Mouse (Mus musculus) lung, embryonic 15.5 days (tissue): Measurements from ENCODE around the gene Olfr646. TPM values are rescaled to one million over a fixed set of nuclear protein-coding genes. Genes with fewer than 3 reads are reported as not detected.

Experiments used
- ATAC-seq: fragments of 200-750 bp; cut with Nextera tagmentation; 2 replicates; pipeline ENCODE4 v1.8.0; 2017; ENCODE audit warnings: moderate number of reproducible peaks, borderline replicate concordance; ENCODE audit not compliant: low FRiP score, low TSS enrichment; ENCODE audit errors: extremely low read depth
- H3K27ac ChIP-seq: fragments of 300-500 bp; sonication (generic); 2 replicates; pipeline ENCODE4 v1.5.1; 2015; ENCODE audit warnings: moderate library complexity, mild to moderate bottlenecking, inconsistent platforms
- H3K27me3 ChIP-seq: fragments of 300-500 bp; sonication (generic); 2 replicates; pipeline ENCODE4 v1.6.1; 2015; ENCODE audit warnings: inconsistent platforms
- H3K36me3 ChIP-seq: fragments of 300-500 bp; sonication (generic); 2 replicates; pipeline ENCODE4 v1.6.1; 2015; ENCODE audit warnings: inconsistent platforms
- H3K4me1 ChIP-seq: fragments of 300-500 bp; sonication (generic); 2 replicates; pipeline ENCODE4 v1.6.1; 2015; ENCODE audit warnings: inconsistent platforms
- H3K4me2 ChIP-seq: fragments of 300-500 bp; sonication (generic); 2 replicates; pipeline ENCODE4 v1.6.1; 2015; ENCODE audit warnings: inconsistent platforms, mild to moderate bottlenecking, moderate library complexity
- H3K4me3 ChIP-seq: fragments of 300-500 bp; sonication (generic); 2 replicates; pipeline ENCODE4 v1.5.1; 2015; ENCODE audit warnings: mild to moderate bottlenecking, inconsistent platforms
- H3K9ac ChIP-seq: fragments of 300-500 bp; sonication (generic); 2 replicates; pipeline ENCODE4 v1.6.1; 2015; ENCODE audit warnings: inconsistent platforms
- H3K9me3 ChIP-seq: fragments of 300-500 bp; sonication (generic); 2 replicates; pipeline ENCODE4 v1.6.1; 2016; ENCODE audit warnings: inconsistent platforms
- WGBS: fragments of 180-500 bp; shearing (Covaris S2); methylation state at CpG from one replicate; pipeline ENCODE4 v1.1.7; 2015; 5-methylcytosine and 5-hydroxymethylcytosine counted together
- polyA plus RNA-seq: library from polyadenylated mRNA; unstranded; fragments of >200 nt; fragmentation: Nextera tagmentation; extraction: Ambion mirVana; gene quantifications from 2 replicates; pipeline ENCODE4 v1.2.1, GENCODE M21; 2015

The Olfr646 gene
- not detected in 2 replicates for polyA plus RNA-seq

DNA sequence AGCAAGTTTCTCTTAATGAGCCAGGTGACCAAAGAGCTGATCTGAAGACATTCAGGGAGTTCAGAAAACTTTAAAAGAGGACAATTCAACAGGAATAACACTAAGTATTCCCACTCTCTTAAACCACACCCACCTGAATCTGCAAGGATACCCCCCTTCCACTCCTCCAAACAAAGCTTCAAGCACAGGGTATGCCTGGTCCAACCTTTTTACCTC, at the start of gene Olfr646:
TSS of gene Olfr646 (plus strand) at position 117 of the 216 bp plus-strand sequence.
- Histone ChIP-seq H3K9ac (no peak within 1 kb of the TSS), H3K27me3 (no peaks in the 10 kb centered on the region), H3K9me3 (no peaks in the 10 kb centered on the region), H3K4me1 (no peaks in the 10 kb centered on the region), H3K27ac (no peak within 1 kb of the TSS), H3K36me3 (no peaks in the 10 kb centered on the region), H3K4me3 (no peak within 1 kb of the TSS), H3K4me2 (no peak within 1 kb of the TSS)
- ATAC-seq = no peak

DNA sequence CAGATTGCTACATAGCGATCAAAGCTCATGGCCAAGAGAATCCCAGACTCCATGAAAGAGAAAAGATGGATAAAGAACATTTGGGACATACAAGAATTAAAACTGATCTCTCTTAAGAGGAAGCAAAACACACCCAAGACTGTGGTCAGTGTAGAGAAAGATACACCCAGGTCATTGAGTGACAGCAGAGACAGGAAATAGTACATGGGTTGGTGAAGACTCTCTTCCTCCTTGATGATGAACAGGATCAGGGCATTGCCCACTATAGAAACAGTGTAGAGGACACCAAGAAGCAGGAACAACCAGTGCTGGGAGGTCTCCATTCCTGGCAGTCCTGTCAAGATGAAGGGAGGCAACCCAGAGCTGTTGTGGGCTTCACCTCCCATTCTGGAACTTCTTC, 45.5 kb upstream of the Olfr646 start:
- Histone ChIP-seq H3K4me2 (no peak overlapping the region), H3K9me3 (no peaks in the 10 kb centered on the region), H3K4me1 (no peaks in the 10 kb centered on the region), H3K27ac (no peak overlapping the region), H3K27me3 (no peaks in the 10 kb centered on the region), H3K36me3 (no peaks in the 10 kb centered on the region), H3K4me3 (no peak overlapping the region), H3K9ac (no peak overlapping the region)
- WGBS = 77% methylated on average over 1 of the region's 1 CpGs
- ATAC-seq = no peak

DNA sequence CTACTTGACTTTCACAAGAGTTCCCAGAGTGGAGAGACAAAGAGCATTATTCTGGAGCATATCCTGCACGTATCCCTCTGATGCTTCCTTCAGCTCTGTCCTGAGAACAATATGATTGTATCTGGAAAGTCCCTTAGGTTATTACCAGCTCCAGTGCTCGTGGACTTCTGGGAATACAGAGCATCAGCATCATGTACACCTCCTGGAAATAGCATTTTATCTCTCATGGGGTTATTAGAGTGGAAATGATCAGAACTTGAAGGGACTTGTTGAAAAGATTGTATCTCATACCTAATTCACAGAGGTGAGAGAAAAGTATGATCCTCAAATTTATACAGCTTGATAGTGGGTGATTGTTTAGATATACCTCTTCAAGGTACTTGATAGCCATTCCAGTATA, 43.3 kb upstream of the Olfr646 start, which contains the start of gene 4930516K23Rik:
TSS of gene 4930516K23Rik (minus strand) at position 101 of the 400 bp plus-strand sequence.
- H3K9ac ChIP-seq = no peak within 1 kb of the TSS
- no peak for ATAC-seq
- 38% methylated on average over 2 of the region's 2 CpGs for WGBS
- H3K36me3 ChIP-seq = no peaks in the 10 kb centered on the region
- no peaks in the 10 kb centered on the region for H3K4me1 ChIP-seq
- no peaks in the 10 kb centered on the region for H3K9me3 ChIP-seq
- H3K27ac ChIP-seq = no peak within 1 kb of the TSS
- H3K27me3 ChIP-seq = no peaks in the 10 kb centered on the region
- H3K4me3 ChIP-seq = no peak within 1 kb of the TSS
- H3K4me2 ChIP-seq = no peak within 1 kb of the TSS

DNA sequence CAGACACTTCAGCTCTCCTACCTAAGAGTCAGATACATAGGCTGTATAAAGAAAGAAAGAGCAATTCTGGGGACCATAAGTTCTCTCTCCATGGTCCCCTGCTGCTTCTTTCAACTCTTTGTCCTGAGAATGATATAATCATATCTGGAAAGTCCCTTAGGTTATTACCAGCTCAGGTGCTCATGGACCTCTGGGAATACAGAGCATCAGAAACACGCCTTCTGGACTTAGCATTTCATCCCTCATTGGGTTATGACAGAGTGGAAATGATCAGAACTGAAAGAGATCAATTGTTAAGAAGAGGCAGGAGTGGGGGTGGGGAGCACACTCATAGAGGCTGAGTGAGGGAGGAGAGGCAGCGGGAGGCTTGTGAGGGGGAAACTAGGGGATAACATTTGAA, 32.9 kb upstream of the Olfr646 start, which contains the start of gene Olfr644:
TSS of gene Olfr644 (minus strand) at position 101 of the 400 bp plus-strand sequence.
- Histone ChIP-seq H3K27me3 (no peaks in the 10 kb centered on the region), H3K9me3 (no peaks in the 10 kb centered on the region), H3K4me1 (no peaks in the 10 kb centered on the region), H3K36me3 (no peaks in the 10 kb centered on the region), H3K4me2 (no peak within 1 kb of the TSS), H3K4me3 (no peak within 1 kb of the TSS), H3K27ac (no peak within 1 kb of the TSS), H3K9ac (no peak within 1 kb of the TSS)
- 60% methylated on average over 2 of the region's 2 CpGs for WGBS
- ATAC-seq = no peak

DNA sequence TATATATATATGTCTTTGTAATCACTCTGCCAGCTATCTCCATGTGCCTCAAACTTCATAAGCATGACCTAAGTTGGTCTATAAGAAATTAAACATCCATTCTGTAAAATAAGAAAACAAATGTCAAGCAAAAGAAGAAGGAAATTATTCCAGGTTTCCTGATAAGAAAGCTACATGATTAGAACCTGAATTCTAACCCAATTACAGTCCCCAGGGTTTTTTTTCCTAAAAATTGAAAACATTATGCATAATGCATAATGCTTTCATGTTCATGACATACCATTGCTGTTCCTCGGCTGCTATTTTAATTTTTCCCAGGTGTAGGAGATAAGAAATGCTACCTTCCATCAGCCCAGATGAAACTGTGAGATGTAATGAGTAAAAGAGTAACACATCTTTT, 19.3 kb upstream of the Olfr646 start, which contains the start of gene Olfr645:
TSS of gene Olfr645 (minus strand) at position 101 of the 400 bp plus-strand sequence.
- 65% methylated on average over 1 of the region's 1 CpGs for WGBS
- Histone ChIP-seq H3K9me3 (no peaks in the 10 kb centered on the region), H3K4me3 (no peak within 1 kb of the TSS), H3K9ac (no peak within 1 kb of the TSS), H3K36me3 (no peaks in the 10 kb centered on the region), H3K27ac (no peak within 1 kb of the TSS), H3K27me3 (no peaks in the 10 kb centered on the region), H3K4me2 (no peak within 1 kb of the TSS), H3K4me1 (no peaks in the 10 kb centered on the region)
- no peak for ATAC-seq

DNA sequence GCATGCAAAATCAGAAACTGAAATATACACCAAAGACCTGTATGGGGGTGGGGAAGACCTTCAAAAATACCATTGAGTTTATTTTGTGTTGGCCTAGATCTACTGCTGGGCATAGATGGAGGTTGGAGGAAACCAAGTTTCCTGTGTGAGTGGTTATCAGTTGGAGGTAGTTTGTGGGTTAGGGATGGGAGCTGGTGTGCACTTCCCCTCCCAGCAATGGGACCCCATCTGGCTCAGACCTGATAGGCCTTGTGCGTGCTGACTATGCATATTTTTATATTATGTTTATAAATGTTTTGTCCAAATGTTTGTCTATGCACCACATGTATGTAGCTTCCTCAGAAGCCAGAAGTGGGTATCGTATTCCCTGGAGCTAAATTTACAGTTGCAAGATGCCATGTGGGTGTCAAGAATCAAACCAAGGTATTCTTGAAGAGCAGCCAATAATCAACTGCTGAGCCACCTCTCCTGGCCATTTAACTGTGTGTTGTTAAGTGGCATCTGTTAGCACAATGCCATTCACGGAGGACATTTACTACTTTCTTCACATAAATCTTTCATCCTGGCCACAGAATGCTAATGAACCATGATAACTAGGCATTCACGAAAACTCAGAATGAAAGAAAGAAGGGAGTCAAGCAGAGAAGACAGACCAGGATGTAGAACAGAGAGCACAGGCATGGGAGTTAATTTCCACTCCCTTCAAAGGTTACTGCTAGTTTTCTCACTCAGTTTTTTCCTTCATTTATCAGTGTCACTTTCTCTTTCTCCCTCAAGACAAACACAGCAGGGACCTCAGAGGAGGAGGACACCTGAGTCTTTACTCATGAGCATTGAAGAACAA, 538 bp upstream of the Olfr646 start:
- no peaks in the 10 kb centered on the region for H3K9me3 ChIP-seq
- 64% methylated on average over 4 of the region's 4 CpGs for WGBS
- no peak overlapping the region for H3K4me3 ChIP-seq
- H3K9ac ChIP-seq = no peak overlapping the region
- H3K27ac ChIP-seq = no peak overlapping the region
- no peak for ATAC-seq
- H3K4me2 ChIP-seq = no peak overlapping the region
- no peaks in the 10 kb centered on the region for H3K4me1 ChIP-seq
- no peaks in the 10 kb centered on the region for H3K27me3 ChIP-seq
- H3K36me3 ChIP-seq = no peaks in the 10 kb centered on the region

DNA sequence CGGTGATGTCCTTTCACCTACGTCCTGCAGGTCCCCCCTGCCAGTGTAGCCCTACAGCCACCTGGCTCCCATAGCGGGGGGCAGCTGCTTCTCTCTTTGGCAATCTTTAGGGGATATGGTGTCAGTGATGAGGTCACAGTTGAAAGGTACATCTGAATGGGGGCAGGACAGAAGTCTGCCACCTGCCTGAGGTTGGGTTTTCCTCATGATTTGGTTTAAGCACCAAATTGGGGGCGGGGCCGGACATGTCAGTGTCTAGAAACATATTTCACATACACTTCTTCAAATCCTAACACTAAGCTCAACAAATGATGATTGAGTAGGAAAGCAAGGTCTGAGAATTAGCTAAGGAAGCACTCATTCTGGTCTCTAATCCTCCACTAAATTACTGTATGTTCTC, 25.1 kb downstream of the Olfr646 start, which contains the start of gene Ubqln5:
TSS of gene Ubqln5 (minus strand) at position 101 of the 400 bp plus-strand sequence.
- Histone ChIP-seq H3K4me3 (no peak within 1 kb of the TSS), H3K9ac (no peak within 1 kb of the TSS), H3K9me3 (no peaks in the 10 kb centered on the region), H3K4me1 (no peaks in the 10 kb centered on the region), H3K27me3 (no peaks in the 10 kb centered on the region), H3K36me3 (no peaks in the 10 kb centered on the region), H3K4me2 (no peak within 1 kb of the TSS), H3K27ac (no peak within 1 kb of the TSS)
- 91% methylated on average over 5 of the region's 5 CpGs for WGBS
- ATAC-seq = no peak; the same call in 1 of the 2 replicates

DNA sequence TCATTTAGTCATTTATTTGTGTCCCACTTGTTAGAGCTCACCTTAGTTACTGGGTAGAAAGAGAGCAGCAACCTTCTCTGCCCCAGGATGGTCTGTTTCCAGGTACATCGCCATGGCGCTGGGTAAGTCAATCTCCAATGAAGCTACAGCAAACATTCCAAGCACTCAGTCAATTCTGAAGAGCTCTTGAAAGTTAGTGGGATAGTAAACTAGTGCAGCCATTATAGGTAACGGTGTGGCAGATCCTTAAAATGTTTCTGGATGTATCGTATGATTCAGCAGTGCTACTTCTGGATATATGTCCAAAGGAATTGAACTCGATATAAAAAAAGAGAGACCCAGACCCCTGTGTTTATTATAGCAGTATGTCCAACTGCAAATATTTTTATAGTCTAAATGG, 32.6 kb downstream of the Olfr646 start, which contains the start of gene Olfr643:
TSS of gene Olfr643 (minus strand) at position 101 of the 400 bp plus-strand sequence.
- ATAC-seq = no peak
- 59% methylated on average over 5 of the region's 5 CpGs for WGBS
- Histone ChIP-seq H3K27ac (no peak within 1 kb of the TSS), H3K9me3 (no peaks in the 10 kb centered on the region), H3K27me3 (no peaks in the 10 kb centered on the region), H3K9ac (no peak within 1 kb of the TSS), H3K36me3 (no peaks in the 10 kb centered on the region), H3K4me2 (no peak within 1 kb of the TSS), H3K4me1 (no peaks in the 10 kb centered on the region), H3K4me3 (no peak within 1 kb of the TSS)

DNA sequence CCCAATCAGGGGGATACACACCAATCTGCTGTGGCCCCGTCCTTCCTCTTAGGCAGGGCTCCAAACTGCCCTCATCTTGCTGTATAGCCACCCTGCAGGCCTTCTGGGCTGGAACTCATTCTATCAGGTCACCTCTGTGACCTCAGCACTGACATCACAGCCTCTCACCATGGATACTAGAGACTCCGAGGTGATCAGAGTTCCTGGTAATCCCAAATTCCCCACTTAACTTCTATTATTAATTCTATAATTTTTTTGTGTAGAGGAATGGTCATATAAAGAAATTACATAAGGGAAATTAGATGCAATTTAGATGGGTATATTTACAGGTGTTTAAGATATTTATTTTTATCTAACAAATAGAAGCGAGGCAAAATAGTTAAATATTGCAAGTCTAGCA, 38.5 kb downstream of the Olfr646 start, which contains the start of gene Ubqln3:
TSS of gene Ubqln3 (minus strand) at position 101 of the 400 bp plus-strand sequence.
- no peak within 1 kb of the TSS for H3K4me3 ChIP-seq
- H3K9ac ChIP-seq = no peak within 1 kb of the TSS
- no peak for ATAC-seq
- H3K27me3 ChIP-seq = no peaks in the 10 kb centered on the region
- H3K4me2 ChIP-seq = no peak within 1 kb of the TSS
- H3K27ac ChIP-seq = no peak within 1 kb of the TSS
- no peaks in the 10 kb centered on the region for H3K4me1 ChIP-seq
- H3K36me3 ChIP-seq = no peaks in the 10 kb centered on the region
- no peaks in the 10 kb centered on the region for H3K9me3 ChIP-seq
- WGBS = 64% methylated on average over 3 of the region's 3 CpGs

DNA sequence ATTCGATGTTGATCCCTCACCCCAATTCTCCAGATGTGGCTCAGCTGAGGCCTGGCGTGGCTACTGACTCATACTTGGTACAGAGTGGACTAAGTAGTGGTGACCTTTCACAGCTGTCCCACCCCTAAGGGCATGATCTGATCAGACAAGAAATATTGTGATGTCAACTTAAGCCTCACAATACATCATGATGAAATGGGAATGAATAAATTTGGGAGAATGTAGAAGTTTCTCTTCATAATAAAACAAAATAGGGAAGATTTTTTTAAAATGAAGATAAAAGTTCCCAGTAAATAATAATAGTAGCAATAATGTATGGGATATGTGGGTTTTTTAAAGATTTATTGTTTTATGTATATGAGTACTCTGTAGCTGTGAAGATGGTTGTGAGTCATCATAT, 45.8 kb downstream of the Olfr646 start, which contains the start of gene Ubqlnl:
TSS of gene Ubqlnl (minus strand) at position 101 of the 400 bp plus-strand sequence.
- Histone ChIP-seq H3K9ac (no peak within 1 kb of the TSS), H3K4me2 (no peak within 1 kb of the TSS), H3K36me3 (no peaks in the 10 kb centered on the region), H3K27me3 (no peaks in the 10 kb centered on the region), H3K4me1 (no peaks in the 10 kb centered on the region), H3K27ac (no peak within 1 kb of the TSS), H3K4me3 (no peak within 1 kb of the TSS), H3K9me3 (no peaks in the 10 kb centered on the region)
- WGBS = 79% methylated on average over 2 of the region's 2 CpGs
- no peak for ATAC-seq
